Mouse (Mus musculus): Measurements from ENCODE around the gene Hmgn5.

Gene Hmgn5

GRCm38 (mm10) chrX:109013283-109013682 lies at the start of gene Hmgn5:
Gene Hmgn5, minus strand, starts transcription at chrX:109013404.
- peak; percentile 74 for DNase-seq (ENCODE audit: low read depth, low spot score)

- no peak for DNase-seq (ENCODE audit: low read depth, low spot score)
Observed at GRCm38 (mm10) chrX:109047773-109048172, 34.6 kb upstream of the Hmgn5 start.

- no peak for DNase-seq (ENCODE audit: low read depth, low spot score)
Observed at GRCm38 (mm10) chrX:109026224-109026623, 13.0 kb upstream of the Hmgn5 start.

GRCm38 (mm10) chrX:109020858-109021257 lies 7.7 kb upstream of the Hmgn5 start:
- no peak for DNase-seq (ENCODE audit: low read depth, low spot score)

GRCm38 (mm10) chrX:109014166-109014565 lies 962 bp upstream of the Hmgn5 start:
- no peak for DNase-seq (ENCODE audit: low read depth, low spot score)

GRCm38 (mm10) chrX:109013686-109014085 lies 482 bp upstream of the Hmgn5 start:
- no peak for DNase-seq (ENCODE audit: low read depth, low spot score)

- DNase-seq (ENCODE audit: low read depth, low spot score): peak; percentile 51
Observed at GRCm38 (mm10) chrX:109012371-109013031, 703 bp downstream of the Hmgn5 start.

- no peak for DNase-seq (ENCODE audit: low read depth, low spot score)
Observed at GRCm38 (mm10) chrX:109011611-109012185, 1.5 kb downstream of the Hmgn5 start.

GRCm38 (mm10) chrX:109001277-109001676 lies 11.9 kb downstream of the Hmgn5 start:
- DNase-seq (ENCODE audit: low read depth, low spot score): no peak

Data from brain, embryonic 18.5 days (tissue).